Mouse (Mus musculus) liver, postnatal 0 days (tissue): ENCODE data around the gene Clnk. TPM values are rescaled to one million over a fixed set of nuclear protein-coding genes. Genes with fewer than 3 reads are reported as not detected.

ENCODE experiments used
- ATAC-seq: fragments of 200-750 bp; cut with Nextera tagmentation; 2 replicates; pipeline ENCODE4 v1.8.0; 2017; ENCODE audit warnings: mild to moderate bottlenecking, moderate library complexity
- DNase-seq: peaks from one replicate; pipeline ENCODE4 v3.0.0-alpha.2; 2016
- H3K27ac ChIP-seq: fragments of 300-500 bp; sonication (generic); 2 replicates; pipeline ENCODE4 v1.5.1; 2014; ENCODE audit warnings: antibody characterized with exemption, moderate library complexity, mild to moderate bottlenecking, low read depth
- H3K27me3 ChIP-seq: fragments of 300-500 bp; sonication (generic); 2 replicates; pipeline ENCODE4 v1.6.1; 2014; ENCODE audit warnings: low read length, control low read depth, mixed read lengths; ENCODE audit not compliant: insufficient read depth
- H3K36me3 ChIP-seq: fragments of 300-500 bp; sonication (generic); replicated peaks from 2 replicates; pipeline ENCODE4 v1.6.1; 2014; ENCODE audit warnings: mild to moderate bottlenecking, control low read depth, low read length, moderate library complexity, mixed read lengths; ENCODE audit not compliant: insufficient read depth
- H3K4me1 ChIP-seq: fragments of 300-500 bp; sonication (generic); 2 replicates; pipeline ENCODE4 v1.6.1; 2014; ENCODE audit warnings: antibody characterized with exemption, mild to moderate bottlenecking, control low read depth; ENCODE audit not compliant: insufficient read depth
- H3K4me2 ChIP-seq: fragments of 300-500 bp; sonication (generic); 2 replicates; pipeline ENCODE4 v1.6.1; 2014; ENCODE audit warnings: low read depth, mild to moderate bottlenecking, low read length, moderate library complexity, mixed read lengths
- H3K4me3 ChIP-seq: fragments of 300-500 bp; sonication (generic); 2 replicates; pipeline ENCODE4 v1.5.1; 2014; ENCODE audit warnings: low read depth, low read length
- H3K9ac ChIP-seq: fragments of 300-500 bp; sonication (generic); replicated peaks from 2 replicates; pipeline ENCODE4 v1.6.1; 2014; ENCODE audit warnings: mild to moderate bottlenecking, moderate library complexity
- H3K9me3 ChIP-seq: fragments of 300-500 bp; sonication (generic); 2 replicates; pipeline ENCODE4 v1.6.1; 2016; ENCODE audit warnings: mild to moderate bottlenecking, control low read depth, low read length, mixed read lengths
- CTCF ChIP-seq: sonication (generic); IDR thresholded peaks from 2 replicates; pipeline ENCODE4 v1.5.1; 2016; ENCODE audit warnings: antibody characterized with exemption, low read depth
- EP300 ChIP-seq: IDR thresholded peaks from 2 replicates; pipeline ENCODE4 v1.6.1; 2016; ENCODE audit warnings: antibody characterized with exemption, low read depth, mild to moderate bottlenecking
- WGBS: fragments of 180-500 bp; shearing (Covaris S2); extraction: QIAGEN DNeasy Blood & Tissue Kit; methylation state at CpG from one replicate; pipeline ENCODE4 v1.1.7; 2014; ENCODE audit not compliant: insufficient replicate concordance; 5-methylcytosine and 5-hydroxymethylcytosine counted together
- polyA plus RNA-seq: library from polyadenylated mRNA; unstranded; fragments of >200 nt; fragmentation: Nextera tagmentation; extraction: Ambion mirVana; gene quantifications from 2 replicates; pipeline ENCODE4 v1.2.1, GENCODE M21; 2015

Clnk gene
- polyA plus RNA-seq, 1 experiment from 2014 or later, result 0.12 TPM

- H3K27ac ChIP-seq, result no peak overlapping the region
- DNase-seq (no peak), ATAC-seq (no peak)
- no peak overlapping the region for H3K4me2 ChIP-seq
- no peaks in the 10 kb centered on the region for H3K4me1 ChIP-seq
- H3K36me3 ChIP-seq, result no peaks in the 10 kb centered on the region
- no peaks in the 10 kb centered on the region for H3K9me3 ChIP-seq
- TF ChIP-seq EP300, result no peak
- no peak for TF ChIP-seq CTCF
- no peak overlapping the region for H3K4me3 ChIP-seq
- H3K9ac ChIP-seq, result no peak overlapping the region
- 69% methylated on average over 5 of the region's 5 CpGs for WGBS
- no peaks in the 10 kb centered on the region for H3K27me3 ChIP-seq
Measured at GRCm38 (mm10) chr5:38658836-38659235, 217.8 kb downstream of the Clnk start.

Other genes starting within 250 kb of the Clnk start
- 1.1 and 1.7 TPM in 2 replicates for gene Zfp518b, start 192.0 kb downstream of the Clnk start, polyA plus RNA-seq